Mouse (Mus musculus): ENCODE data around the gene Ermn. TPM values are rescaled to one million over a fixed set of nuclear protein-coding genes. Genes with fewer than 3 reads are reported as not detected.

Ermn gene
- total RNA-seq (2014; rRNA removed; ENCODE audit: low replicate concordance) = not detected in 2 replicates
- not detected in 2 replicates for polyA plus RNA-seq (2015; fragmentation: Nextera tagmentation; extraction: Ambion mirVana)

DNA sequence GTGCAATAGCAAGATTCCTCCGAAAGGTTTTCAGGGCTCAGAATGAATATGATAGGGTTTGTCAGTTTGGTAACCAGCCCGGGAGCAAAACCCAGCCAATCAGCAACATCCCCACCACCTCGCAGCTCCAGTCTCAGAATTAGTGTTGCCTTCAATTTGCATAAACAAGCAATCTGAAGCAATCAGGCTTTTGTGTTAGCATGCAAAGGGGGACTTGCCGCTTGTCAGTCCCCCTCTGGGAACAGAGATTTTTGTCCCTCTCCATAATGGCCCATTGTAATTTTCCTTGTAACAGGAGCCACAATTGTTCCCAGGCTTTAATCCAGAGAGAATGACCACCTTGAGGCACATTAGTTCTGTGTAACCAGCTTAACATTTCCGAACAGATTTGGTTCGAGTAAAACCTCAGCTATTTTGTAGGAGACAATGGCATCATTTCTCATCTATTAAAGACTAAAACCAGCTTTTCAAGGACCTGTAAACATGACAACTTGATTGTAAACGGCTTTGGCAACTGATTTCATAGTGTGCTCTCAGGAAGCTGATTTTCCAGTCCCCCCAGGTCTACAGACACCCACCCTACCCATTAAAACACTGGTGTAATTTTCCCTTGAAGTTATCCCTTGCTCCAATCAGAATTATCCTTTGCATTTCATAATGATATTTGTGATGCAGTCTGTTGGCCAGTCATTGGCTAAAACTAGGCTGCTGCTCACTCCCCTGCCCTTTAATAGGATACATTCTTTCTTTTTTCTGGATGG lies at the start of gene Ermn:
Ermn (minus strand) TSS at position 44 of the 761 bp plus-strand sequence.
- Histone ChIP-seq H3K27ac (ENCODE audit: low read depth) (no peak within 1 kb of the TSS), H3K4me3 (ENCODE audit: low read depth, low read length) (no peak within 1 kb of the TSS), H3K27me3 (ENCODE audit: control insufficient read depth, insufficient read depth, low read length) (no peaks in the 10 kb centered on the region), H3K4me1 (ENCODE audit: control insufficient read depth, insufficient read depth) (no peaks in the 10 kb centered on the region), H3K9me3 (replicated peaks; ENCODE audit: control insufficient read depth, low read length) (no peaks in the 10 kb centered on the region), H3K36me3 (replicated peaks; ENCODE audit: control insufficient read depth, insufficient read depth, low read length) (no peaks in the 10 kb centered on the region), H3K4me2 (ENCODE audit: low read depth, low read length) (no peak within 1 kb of the TSS), H3K9ac (replicated peaks; ENCODE audit: low read depth, low read length) (no peak within 1 kb of the TSS)
- DNase-seq (ENCODE audit: low spot score) = no peak
- whole genome bisulfite sequencing = 46% methylated on average over 7 of the region's 7 CpGs
- ATAC-seq (ENCODE audit: insufficient read depth, low read depth) = no peak
- TF ChIP-seq EP300 (IDR thresholded peaks at IDR 0.05; ENCODE audit: low read depth) (no peak), CTCF (IDR thresholded peaks at IDR 0.05; ENCODE audit: low read depth) (no peak)

DNA sequence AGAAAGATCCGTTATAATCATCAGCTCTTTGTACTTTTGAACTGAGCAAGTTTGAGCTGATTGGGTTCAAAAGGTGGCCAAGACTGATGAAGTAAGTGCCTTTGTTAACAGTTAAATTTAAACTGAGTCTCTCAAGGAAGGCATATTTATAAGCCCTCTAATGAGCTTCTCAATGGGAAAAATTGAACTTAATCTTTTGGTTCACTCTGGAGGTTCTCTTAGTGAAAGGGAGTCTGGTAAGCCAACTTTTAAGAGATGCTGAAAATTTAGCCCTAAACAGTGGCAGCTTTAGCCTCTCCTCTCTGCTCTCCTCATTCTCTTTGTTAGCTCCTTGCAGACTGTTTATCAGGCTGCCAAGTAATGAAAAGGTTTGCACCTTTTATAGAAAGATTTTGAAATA lies 42.2 kb upstream of the Ermn start:
- no peak for TF ChIP-seq CTCF (IDR thresholded peaks at IDR 0.05; ENCODE audit: low read depth)
- TF ChIP-seq EP300 (IDR thresholded peaks at IDR 0.05; ENCODE audit: low read depth) = no peak
- no peaks in the 10 kb centered on the region for H3K36me3 ChIP-seq (replicated peaks; ENCODE audit: control insufficient read depth, insufficient read depth, low read length)
- H3K27me3 ChIP-seq (ENCODE audit: control insufficient read depth, insufficient read depth, low read length) = no peaks in the 10 kb centered on the region
- no peaks in the 10 kb centered on the region for H3K4me1 ChIP-seq (ENCODE audit: control insufficient read depth, insufficient read depth)
- DNase-seq (ENCODE audit: low spot score) = no peak
- H3K4me3 ChIP-seq (ENCODE audit: low read depth, low read length) = no peak overlapping the region
- no peak overlapping the region for H3K4me2 ChIP-seq (ENCODE audit: low read depth, low read length)
- ATAC-seq (ENCODE audit: insufficient read depth, low read depth) = no peak
- 81% methylated on average over 1 of the region's 1 CpGs for WGBS
- H3K27ac ChIP-seq (ENCODE audit: low read depth) = no peak overlapping the region
- no peak overlapping the region for H3K9ac ChIP-seq (replicated peaks; ENCODE audit: low read depth, low read length)
- no peaks in the 10 kb centered on the region for H3K9me3 ChIP-seq (replicated peaks; ENCODE audit: control insufficient read depth, low read length)

GRCm38 (mm10) chr2:58086420-58086819 lies 33.8 kb upstream of the Ermn start:
- ATAC-seq (ENCODE audit: insufficient read depth, low read depth) = no peak
- TF ChIP-seq EP300 (IDR thresholded peaks at IDR 0.05; ENCODE audit: low read depth) (no peak), CTCF (IDR thresholded peaks at IDR 0.05; ENCODE audit: low read depth) (no peak)
- Histone ChIP-seq H3K27me3 (ENCODE audit: control insufficient read depth, insufficient read depth, low read length) (no peaks in the 10 kb centered on the region), H3K9ac (replicated peaks; ENCODE audit: low read depth, low read length) (no peak overlapping the region), H3K36me3 (replicated peaks; ENCODE audit: control insufficient read depth, insufficient read depth, low read length) (no peaks in the 10 kb centered on the region), H3K4me3 (ENCODE audit: low read depth, low read length) (no peak overlapping the region), H3K4me2 (ENCODE audit: low read depth, low read length) (no peak overlapping the region), H3K4me1 (ENCODE audit: control insufficient read depth, insufficient read depth) (no peaks in the 10 kb centered on the region), H3K27ac (ENCODE audit: low read depth) (no peak overlapping the region), H3K9me3 (replicated peaks; ENCODE audit: control insufficient read depth, low read length) (no peaks in the 10 kb centered on the region)
- DNase-seq (ENCODE audit: low spot score) = no peak
- WGBS = 88% methylated on average over 1 of the region's 1 CpGs

DNA sequence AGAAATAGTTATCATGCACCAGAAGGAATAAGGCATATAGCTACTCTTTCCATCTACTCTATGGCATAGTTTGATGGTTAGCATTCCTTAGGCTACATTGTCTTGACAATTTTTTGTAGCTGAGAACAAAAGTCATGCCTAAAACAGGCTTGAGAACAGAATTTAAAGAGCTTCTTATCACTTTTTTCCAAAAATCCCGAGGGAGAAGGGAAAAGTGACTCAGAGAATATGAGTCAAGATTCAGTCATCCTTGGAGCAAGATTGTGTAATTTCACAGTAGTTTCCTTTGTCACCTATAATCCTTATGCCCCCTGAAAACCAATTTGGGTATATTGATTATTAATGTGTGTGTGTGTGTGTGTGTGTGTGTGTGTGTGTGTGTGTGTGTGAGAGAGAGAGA lies 27.2 kb upstream of the Ermn start:
- TF ChIP-seq CTCF (IDR thresholded peaks at IDR 0.05; ENCODE audit: low read depth) (no peak), EP300 (IDR thresholded peaks at IDR 0.05; ENCODE audit: low read depth) (no peak)
- DNase-seq (ENCODE audit: low spot score) (peak; percentile 10), ATAC-seq (ENCODE audit: insufficient read depth, low read depth) (no peak)
- WGBS = 12% methylated on average over 1 of the region's 1 CpGs
- Histone ChIP-seq H3K9me3 (replicated peaks; ENCODE audit: control insufficient read depth, low read length) (no peaks in the 10 kb centered on the region), H3K4me3 (ENCODE audit: low read depth, low read length) (no peak overlapping the region), H3K4me1 (ENCODE audit: control insufficient read depth, insufficient read depth) (no peaks in the 10 kb centered on the region), H3K4me2 (ENCODE audit: low read depth, low read length) (no peak overlapping the region), H3K27ac (ENCODE audit: low read depth) (no peak overlapping the region), H3K36me3 (replicated peaks; ENCODE audit: control insufficient read depth, insufficient read depth, low read length) (no peaks in the 10 kb centered on the region), H3K27me3 (ENCODE audit: control insufficient read depth, insufficient read depth, low read length) (no peaks in the 10 kb centered on the region), H3K9ac (replicated peaks; ENCODE audit: low read depth, low read length) (no peak overlapping the region)

DNA sequence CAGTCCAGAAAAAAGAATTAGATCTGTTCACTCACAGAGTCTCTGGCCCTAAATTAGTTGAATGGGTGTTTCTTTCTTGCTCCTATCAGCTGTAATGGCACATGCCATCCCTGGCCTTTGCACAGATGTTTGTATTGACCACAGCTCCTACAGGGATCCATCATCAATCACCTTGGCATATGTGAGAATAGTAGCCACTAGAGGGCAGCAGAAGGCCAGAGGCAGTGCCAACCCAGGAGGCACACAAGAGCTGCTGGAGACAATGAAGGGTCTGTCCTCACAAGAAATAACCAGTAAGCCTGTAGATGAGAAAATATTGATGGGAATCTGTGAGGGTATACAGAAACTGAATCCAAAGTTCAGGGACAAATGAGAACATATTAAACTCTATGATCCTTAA lies 2.7 kb upstream of the Ermn start:
- H3K27me3 ChIP-seq (ENCODE audit: control insufficient read depth, insufficient read depth, low read length) = no peaks in the 10 kb centered on the region
- no peak for ATAC-seq (ENCODE audit: insufficient read depth, low read depth)
- TF ChIP-seq CTCF (IDR thresholded peaks at IDR 0.05; ENCODE audit: low read depth) = peak; percentile 89
- no peak for TF ChIP-seq EP300 (IDR thresholded peaks at IDR 0.05; ENCODE audit: low read depth)
- H3K36me3 ChIP-seq (replicated peaks; ENCODE audit: control insufficient read depth, insufficient read depth, low read length) = no peaks in the 10 kb centered on the region
- H3K27ac ChIP-seq (ENCODE audit: low read depth) = no peak overlapping the region
- no peaks in the 10 kb centered on the region for H3K9me3 ChIP-seq (replicated peaks; ENCODE audit: control insufficient read depth, low read length)
- no peak overlapping the region for H3K9ac ChIP-seq (replicated peaks; ENCODE audit: low read depth, low read length)
- H3K4me3 ChIP-seq (ENCODE audit: low read depth, low read length) = no peak overlapping the region
- H3K4me2 ChIP-seq (ENCODE audit: low read depth, low read length) = no peak overlapping the region
- peak; percentile 32 for DNase-seq (ENCODE audit: low spot score)
- H3K4me1 ChIP-seq (ENCODE audit: control insufficient read depth, insufficient read depth) = no peaks in the 10 kb centered on the region

DNA sequence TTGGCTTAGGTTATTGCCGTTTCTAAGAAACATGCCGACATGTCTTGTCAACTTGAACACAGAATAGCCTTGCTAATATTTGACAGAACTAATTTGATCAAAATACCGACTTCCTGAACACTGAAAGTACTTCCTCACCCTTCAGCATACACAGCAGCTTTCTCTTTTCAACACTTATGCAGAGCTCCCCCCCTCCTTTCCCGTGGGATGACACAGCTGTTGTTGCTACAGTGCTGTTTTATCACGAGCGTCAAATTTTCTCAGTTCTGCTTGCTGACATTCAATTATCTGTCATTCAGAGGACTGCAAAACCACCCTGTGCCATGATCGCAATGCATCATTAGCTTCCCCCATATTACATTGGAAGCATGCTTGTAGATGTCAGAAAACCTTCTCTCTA lies 10.8 kb downstream of the Ermn start:
- no peak overlapping the region for H3K4me3 ChIP-seq (ENCODE audit: low read depth, low read length)
- no peak overlapping the region for H3K4me2 ChIP-seq (ENCODE audit: low read depth, low read length)
- H3K27me3 ChIP-seq (ENCODE audit: control insufficient read depth, insufficient read depth, low read length) = no peaks in the 10 kb centered on the region
- no peak for ATAC-seq (ENCODE audit: insufficient read depth, low read depth)
- H3K9me3 ChIP-seq (replicated peaks; ENCODE audit: control insufficient read depth, low read length) = no peaks in the 10 kb centered on the region
- H3K4me1 ChIP-seq (ENCODE audit: control insufficient read depth, insufficient read depth) = no peaks in the 10 kb centered on the region
- H3K27ac ChIP-seq (ENCODE audit: low read depth) = no peak overlapping the region
- DNase-seq (ENCODE audit: low spot score) = no peak
- WGBS = 48% methylated on average over 7 of the region's 7 CpGs
- no peak overlapping the region for H3K9ac ChIP-seq (replicated peaks; ENCODE audit: low read depth, low read length)
- TF ChIP-seq EP300 (IDR thresholded peaks at IDR 0.05; ENCODE audit: low read depth) (no peak), CTCF (IDR thresholded peaks at IDR 0.05; ENCODE audit: low read depth) (no peak)
- no peaks in the 10 kb centered on the region for H3K36me3 ChIP-seq (replicated peaks; ENCODE audit: control insufficient read depth, insufficient read depth, low read length)

Measured in heart, postnatal 0 days (tissue).